Mouse (Mus musculus): ENCODE measurements around the gene Tns1.

Gene Tns1

DNA sequence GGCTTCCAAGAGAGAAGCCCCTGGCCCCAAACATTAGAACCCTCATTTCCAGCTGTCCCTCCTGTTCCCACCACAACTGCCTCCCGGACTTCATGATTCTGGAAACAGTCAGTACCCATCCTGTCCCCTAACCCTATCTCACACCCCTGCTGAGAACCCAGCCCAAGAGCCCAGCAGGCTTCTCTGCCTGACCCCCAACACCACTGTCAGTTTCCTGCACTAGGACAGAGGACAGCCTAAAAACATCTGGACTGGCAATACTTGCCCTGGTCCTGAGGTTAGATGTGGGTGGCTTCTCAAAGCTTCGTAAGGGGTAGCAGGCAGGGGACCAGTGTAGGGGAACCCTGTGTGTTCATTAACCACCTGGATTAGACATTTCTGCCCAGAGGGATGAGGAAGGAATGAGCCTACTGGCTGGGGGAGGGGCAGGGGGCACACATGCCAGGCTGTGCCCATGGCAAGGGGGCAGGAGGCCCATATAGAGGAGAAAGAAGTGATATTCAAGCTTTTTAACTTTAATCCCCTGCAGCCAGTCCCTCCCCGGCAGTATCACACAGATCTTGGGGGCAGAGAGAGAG is 88.2 kb downstream of the Tns1 start:
- in situ Hi-C loops (cut with MboI, MseI): no loop called here

DNA sequence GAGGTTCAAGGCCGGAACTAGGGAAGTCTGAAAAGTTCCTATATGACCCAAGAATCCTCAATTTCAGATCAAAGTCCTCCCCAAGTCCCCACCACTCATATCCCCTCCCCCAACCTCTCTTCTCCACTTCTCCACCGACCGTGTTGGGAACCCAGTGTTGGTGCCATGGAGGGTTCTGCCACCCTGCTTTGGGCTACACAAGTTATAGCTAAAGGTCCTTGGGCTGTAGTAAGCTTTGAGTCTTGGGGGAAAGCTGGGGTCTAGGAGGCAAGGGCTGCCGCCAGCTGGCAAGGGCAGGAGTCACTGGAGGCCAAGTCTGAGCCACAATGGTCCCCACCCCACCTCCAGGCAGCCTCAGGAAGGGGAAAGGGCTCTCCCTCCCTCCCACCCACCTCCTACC is 88.8 kb downstream of the Tns1 start:
- in situ Hi-C loops (cut with MboI, MseI): no loop called here

DNA sequence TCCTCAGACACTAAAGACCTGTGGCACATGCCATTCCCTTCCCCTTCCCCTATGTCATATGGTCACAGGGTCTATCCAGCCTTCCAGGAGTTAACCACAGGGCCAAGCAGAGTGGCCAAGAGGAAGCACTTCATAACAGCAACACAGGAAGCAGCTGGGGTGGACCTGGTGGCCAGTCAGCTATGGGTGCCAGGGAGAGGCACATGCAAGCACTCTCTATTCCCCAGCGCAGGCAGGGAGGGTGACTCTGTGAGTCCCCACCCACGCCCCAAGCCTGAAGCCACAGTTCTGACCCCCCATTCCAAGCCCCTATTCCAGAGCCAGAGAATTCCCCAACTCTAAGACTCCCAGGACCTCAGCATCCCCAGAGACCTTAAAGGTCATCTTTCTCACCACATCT is 89.5 kb downstream of the Tns1 start:
- in situ Hi-C loops (cut with MboI, MseI): no loop called here

DNA sequence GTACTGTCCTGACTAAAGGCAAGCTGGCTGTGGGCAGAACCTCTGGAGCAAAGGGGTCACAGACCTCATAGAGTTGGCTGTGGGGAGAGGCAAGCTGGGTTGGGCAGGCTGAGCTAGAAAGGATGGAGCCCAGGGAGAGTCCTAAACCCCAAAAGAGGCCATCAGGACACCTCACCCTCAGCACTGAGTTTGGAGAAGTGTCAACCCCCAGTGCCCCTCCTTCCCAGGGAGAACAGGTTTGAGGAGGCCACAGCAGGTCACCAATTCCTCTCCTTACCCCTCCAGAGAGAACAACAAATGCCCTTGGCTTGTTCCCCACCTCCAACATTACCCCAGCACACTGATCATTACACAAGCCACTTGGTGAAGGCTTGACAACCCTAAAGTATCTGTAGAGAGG is 90.0 kb downstream of the Tns1 start:
- in situ Hi-C loops (cut with MboI, MseI): no loop called here

DNA sequence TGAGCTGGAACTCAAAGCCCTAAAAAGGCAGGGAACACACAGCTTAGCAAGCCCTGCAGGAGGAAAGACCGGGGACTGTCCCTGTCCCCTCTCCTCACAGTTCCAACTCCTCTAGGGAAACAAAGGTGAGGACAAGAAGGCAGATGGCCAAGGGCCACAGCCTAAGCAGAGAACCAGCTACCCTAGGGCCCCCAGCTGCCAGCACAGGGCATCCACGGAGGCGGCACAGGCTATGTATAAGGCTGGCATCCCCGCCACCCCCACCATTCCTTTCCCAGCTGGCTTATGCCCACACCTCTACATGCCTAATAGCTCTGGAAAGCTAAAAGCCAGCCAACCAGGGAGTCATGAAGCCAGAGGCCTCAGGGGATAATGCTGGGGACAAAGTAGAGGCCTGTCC is 90.8 kb downstream of the Tns1 start:
- in situ Hi-C loops (cut with MboI, MseI): no loop called here

DNA sequence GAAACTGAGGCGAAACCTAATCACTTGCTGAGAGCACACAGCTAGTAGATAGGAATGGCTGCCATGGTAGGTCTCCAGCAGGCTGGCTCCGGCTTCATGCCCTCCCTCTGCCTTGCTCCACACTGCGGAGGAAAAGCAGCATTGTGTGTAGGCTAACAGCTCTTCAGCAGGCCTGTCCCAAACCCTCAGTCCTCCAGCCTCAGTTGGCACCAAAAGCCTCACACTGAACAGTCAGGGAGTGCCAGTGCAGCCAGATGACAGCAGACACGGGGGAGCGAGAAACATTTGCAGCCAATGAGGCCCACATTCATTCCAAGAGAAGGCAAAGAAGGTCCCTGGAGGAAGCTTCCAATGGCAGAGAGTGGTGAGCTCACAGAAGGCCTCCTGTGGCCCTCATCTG is 91.3 kb downstream of the Tns1 start:
- in situ Hi-C loops (cut with MboI, MseI): no loop called here

DNA sequence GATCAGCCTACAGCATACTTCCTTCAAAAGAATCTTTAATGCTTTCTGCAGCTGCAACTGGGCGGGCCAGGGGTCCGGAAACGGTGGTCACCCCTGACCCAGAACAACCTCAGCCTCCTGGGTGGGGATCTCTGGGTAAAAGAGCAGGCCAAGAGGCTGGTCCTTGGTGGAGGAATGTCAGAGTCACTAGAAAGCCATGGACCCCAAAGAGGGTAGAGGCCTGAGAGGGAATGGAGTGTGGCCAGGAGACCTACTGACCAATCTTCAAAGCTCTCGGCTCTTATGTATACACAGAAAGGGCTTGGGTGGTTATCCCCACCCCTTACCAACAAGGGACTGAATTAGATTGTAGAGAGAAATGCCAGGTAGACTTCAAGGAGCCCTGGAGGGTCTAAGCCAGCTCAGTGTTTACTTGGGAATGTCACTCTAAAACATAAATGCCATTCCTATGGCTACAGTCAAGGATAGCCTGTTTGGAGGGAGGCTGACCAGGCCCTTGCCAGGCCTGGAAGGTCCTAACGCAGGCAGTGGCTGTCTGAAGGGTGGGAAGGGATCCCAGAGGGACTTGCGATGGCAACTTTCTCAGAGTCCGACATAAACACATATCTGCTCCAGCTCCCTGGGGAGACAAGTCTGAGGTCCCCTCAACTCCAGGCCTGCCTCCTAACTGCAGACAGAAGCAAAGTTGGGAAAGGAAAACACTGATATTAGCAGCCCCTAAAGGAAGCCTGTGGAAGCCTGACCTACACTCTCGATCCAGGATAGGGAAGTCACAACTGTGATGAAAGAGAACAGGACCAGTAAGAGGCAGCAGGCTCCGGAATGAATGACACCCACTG is 92.3 kb downstream of the Tns1 start:
- in situ Hi-C loops (cut with MboI, MseI): no loop called here

DNA sequence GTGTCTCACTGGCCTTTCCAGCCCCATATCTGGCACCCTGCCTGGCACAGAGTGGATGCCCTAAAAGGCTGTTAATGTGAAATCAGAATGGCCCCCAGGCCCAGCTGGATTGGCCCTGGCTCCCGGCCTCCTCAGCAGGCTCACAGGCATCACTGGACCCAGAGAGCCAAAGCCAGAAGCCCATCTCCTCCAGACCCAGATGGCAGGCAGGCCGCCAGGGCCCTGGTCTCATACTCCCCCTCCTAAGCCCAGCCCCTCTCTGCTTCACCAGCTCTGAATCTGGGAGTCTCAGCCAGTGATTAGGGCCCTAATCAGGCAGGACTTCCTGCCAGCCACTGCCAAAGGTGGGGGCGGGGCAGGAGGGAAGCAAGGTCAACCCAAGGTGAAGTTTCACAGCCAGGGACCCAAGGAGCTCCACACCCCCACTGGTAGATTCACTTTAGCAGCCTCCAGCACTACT is 93.3 kb downstream of the Tns1 start:
- in situ Hi-C loops (cut with MboI, MseI): no loop called here

DNA sequence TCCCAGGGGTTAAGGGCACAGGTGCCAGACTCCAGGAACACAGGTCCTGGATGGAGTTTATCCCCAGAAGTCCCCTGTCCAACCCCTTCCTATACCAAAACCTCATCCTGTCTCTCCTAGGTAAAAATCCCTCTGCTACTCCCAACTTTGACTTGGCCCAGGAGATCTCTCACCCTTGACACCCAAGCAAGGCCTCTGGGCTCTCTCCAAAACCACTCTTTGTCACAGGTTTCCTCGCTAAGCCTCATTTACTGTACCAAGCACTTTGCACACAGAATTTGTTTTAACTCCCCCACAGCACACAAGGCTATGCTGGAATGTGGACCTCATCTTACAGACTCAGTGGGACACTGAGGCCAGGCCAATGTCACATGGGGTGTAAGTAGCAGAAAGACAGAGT is 94.0 kb downstream of the Tns1 start:
- in situ Hi-C loops (cut with MboI, MseI): no loop called here

DNA sequence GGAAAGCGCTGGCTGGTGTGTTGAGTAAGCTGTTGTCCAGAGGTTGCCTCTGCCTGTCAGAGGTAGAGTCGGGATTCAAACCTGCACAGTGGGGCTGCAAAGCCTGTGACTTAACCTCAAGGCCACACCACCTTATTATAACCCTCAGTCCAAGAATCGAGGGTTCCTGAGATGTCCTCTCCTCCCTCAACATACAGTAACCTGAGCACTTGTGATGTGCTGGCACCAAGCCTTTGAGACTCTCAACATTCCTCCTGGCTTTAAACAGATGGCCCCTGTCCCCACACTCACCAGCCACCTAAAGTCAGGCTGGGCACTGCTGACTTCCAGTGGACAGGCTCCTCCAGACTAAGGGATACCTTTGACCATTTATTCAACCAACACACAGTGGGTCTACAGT is 94.6 kb downstream of the Tns1 start:
- in situ Hi-C loops (cut with MboI, MseI): no loop called here

DNA sequence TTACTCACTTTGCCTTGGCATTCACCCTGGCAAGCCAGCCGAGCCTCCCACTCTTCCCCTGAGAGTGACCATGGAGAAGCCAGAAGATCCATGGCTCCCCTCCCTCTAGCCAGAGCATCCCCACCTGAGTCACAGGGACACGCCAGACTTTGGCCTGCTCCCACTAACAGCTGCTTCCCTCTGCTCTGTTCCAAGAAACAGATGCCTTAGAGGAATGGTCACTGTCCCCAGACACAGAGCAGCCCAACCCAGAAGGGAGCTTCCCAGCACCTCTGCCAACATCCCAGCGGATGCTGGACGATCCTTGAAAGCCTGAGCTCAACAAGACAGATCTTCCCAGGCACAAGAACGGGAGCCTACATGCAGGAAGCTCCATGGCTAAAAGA is 95.4 kb downstream of the Tns1 start:
- in situ Hi-C loops (cut with MboI, MseI): no loop called here

DNA sequence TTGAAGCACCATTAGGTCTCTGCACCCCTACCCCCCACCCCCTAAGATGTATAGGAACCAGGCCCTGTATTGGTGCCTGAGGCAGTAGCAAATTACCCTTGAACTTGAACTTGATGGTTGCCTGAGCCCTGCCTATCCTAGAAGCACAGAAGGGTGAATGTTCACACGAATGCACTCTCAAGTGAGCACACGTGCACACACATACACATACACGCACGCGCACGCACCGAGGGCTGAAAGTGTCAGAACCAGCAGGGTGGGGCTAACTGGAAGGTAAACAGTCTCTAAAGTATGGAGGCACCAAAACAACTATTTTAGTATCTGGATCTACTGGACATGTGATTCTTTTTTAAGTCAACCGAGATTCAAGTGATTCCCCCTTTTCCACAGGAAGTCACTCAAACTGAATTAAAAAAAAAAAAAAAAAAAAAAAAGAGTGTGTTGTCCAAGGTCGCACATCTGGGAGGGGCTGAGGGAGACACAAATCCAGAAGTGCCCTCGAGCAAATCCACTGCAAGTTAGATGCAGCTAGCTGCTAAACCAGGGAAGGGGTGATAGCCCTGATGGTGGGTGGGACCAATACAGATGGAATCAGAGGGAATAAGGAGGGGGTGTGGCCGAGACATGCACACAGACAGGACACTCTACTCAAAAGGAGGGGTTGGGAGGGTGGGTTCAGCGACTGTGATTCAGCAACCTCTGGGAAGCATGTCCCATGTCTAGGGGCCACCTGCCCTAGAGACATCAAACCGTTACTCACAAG is 96.0 kb downstream of the Tns1 start:
- in situ Hi-C loops (cut with MboI, MseI): no loop called here

DNA sequence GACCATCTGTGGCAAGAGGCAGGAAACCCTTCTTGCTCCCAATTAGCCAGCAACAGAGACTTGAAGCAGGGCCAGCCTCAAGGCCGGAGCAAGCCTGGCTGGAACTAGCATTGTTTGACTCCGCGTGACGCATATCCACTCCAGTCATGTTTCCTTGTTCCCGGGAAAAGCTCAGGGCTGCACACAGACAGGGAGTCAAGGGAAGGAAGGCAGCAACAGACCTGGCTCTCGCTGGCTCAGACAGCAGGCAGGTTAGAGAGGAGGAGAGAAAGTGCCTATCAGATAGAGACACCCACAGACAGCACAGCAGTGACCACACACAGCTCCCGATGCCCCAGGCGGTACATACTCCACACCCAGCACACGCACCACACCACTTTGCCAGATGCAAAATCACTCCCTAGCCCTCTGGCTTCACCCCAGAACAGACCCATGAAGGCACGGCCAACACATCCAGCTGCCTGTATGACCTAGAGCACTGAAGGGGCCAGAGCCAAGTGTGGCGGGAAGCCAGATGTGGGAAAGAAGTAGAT is 96.6 kb downstream of the Tns1 start:
- in situ Hi-C loops (cut with MboI, MseI): no loop called here

DNA sequence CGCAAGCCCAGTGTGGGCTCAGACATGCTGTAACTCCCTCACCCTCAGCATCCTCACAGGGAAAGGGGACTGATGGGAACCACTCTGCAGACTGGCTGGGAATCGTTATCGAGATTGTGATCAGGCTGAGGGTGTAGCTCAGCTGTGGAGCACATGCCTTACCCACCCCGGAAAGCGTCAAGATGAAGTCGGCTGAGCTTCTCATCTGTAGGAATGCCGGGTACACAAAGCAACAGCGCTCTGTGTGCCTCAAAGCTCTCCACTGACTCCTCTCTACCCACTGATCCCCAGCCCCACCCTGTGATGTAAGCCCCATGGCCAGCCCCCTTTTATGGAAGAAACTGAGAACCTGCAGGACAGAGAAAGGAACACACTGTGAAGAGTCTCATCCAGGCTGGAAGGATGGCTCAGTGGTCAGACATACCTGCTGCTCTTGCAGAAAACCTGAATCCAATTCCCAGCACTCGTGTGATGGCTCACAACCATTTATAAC is 97.5 kb downstream of the Tns1 start:
- in situ Hi-C loops (cut with MboI, MseI): no loop called here

DNA sequence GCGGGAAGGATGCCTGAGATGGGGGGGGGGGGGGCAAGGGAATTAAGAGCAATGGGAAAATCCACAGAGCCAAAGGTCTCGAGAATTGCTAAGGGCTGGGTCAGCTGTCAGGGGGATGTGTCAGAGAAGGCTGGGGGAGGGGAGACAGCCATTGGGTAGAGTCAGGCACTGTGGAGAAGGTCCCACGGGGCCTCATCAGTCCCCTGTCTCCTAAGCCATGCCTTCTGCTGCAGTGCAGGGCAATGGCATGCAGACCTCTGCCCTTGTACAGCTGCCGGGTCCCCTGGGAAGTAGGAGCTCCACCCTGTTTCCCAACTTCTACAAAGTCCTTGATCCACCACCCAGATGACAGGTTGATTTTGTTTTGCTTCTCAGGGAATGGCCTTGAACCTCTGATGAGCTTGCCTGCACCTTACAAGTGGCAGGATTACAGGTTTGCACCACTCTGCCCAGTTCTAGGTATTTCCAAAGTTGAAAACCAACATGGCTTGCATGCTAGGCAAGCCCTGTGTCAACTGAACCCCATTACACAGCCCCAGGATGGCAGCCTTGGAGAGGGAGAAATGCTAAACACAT is 98.5 kb downstream of the Tns1 start:
- in situ Hi-C loops (cut with MboI, MseI): no loop called here

DNA sequence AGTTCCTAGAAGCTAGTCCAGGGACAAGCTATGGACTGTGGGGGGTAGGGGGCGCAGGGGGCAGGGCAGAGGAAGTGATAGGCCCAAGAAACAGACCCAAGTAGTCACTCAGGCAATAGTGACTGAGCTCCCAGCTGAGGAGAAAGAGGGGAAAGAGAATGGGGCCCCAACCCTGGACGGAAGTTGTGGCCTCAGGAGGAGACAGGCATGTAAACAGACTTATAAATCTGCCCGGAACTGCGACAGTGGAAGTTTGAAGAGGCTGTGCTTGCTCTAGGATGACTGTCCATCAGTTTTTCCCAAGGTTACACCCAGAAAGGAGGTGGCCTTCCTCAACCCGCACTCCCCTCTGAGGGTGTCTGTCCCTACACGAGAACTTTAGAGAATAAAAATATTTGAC is 99.0 kb downstream of the Tns1 start:
- in situ Hi-C loops (cut with MboI, MseI): no loop called here

DNA sequence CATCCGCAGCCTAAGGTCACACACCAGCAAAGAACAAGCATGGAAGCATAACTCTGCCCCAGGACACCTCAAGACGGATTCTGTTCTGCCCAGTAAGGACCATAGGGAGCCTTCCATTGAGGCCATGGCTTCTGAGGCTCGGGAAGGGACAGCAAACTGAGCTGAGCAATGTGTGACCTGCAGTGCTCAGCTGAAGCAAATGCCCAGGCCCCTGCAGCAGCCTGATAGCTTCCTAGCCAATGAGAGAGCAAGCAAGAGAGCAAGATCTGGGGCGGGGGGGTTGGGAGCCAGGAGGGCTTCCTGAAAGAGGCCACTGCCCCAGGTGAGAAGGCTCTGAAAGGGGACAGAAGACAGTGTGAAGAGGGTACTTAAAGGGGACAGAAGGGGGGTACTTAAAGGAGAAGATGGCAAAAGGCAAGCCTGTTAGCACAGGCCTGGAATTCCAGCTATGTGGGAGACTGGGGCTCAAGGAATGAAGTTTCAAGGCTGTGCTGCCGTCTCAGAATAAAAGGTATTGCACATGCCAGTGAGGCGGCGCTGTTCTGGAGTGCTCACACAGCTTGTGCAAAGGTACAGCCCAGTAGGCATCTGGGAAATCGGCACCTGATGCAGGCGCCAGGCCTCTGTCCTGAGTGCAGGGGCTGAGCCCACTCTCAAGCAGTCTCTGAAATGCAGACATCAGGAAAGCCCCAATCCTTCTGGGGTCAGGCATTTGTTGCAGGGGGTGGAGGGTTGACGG is 99.6 kb downstream of the Tns1 start:
- in situ Hi-C loops (cut with MboI, MseI): no loop called here

DNA sequence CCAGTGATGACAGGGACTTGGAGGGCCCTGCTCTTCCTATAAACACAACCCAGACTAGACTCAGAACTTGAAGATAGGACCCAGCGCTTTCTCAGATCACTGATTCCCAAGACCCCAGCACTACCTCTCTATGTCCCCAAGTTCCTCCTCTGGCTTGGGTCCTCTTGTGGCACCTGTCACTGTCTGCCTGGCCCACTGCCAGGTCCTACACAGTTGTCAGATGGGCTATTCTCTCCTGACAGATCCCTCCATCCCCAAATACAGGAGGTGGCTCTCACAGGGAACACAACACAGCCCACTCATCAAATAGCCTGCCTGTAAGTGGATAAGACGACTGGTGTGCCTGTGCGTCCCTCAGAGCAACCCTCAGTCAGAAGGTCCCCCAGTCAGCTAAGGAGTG is 101.3 kb downstream of the Tns1 start:
- in situ Hi-C loops (cut with MboI, MseI): no loop called here

DNA sequence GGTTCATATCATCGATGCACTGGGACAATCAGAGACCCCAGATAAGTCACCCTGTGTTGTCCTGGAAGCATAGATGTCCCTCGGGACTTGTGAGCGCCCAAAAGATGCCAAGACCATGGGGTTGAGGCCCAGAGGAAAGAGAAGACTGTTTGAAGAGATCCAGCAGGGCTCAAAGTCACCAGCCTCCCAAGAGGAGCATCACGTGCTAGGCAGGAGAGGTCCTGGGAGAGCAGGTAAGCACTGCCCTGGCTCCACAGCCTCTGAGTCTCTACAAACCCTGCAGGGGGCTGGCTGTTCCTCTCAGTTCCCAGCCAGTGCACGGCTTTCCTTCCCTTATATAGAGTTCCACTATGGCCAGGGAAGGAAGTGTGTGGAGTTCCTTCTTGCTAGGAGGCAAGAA is 101.7 kb downstream of the Tns1 start:
- in situ Hi-C loops (cut with MboI, MseI): no loop called here

DNA sequence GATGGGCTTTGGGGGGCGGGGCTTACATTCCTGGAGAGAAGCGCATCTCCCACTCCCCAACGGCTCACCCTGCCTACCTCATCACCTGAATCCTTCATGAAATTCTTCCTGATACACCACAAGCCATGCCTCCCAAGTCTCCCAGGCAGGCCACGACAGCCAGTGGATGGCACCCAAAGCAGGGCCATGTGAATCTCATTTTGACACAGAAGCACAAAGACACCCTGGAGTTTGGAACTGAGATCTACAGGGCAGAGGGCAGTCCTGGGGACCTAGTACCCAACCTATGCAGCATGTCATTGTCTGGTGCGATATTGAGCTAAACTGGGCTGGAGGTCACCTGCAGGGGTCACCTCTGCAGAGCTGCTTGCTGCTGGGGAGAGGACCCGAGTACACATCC is 104.0 kb downstream of the Tns1 start:
- in situ Hi-C loops (cut with MboI, MseI): no loop called here

All from T-helper 17 cell (primary cell).